Mouse (Mus musculus): ENCODE measurements at regions not wholly inside any gene's neighbourhood (a gene's known extent, or its start where the extent isn't known, plus 50 kb on each side); places are given as distances from the start of the nearest gene placed in this dataset.

GRCm38 (mm10) chr4:53210685-53211084, 51.0 kb upstream of the Abca1 start:
- Histone ChIP-seq H3K79me2 (ENCODE audit: control insufficient read depth, insufficient read depth) (no peaks in the 10 kb centered on the region), H3K79me3 (ENCODE audit: low read depth) (no peaks in the 10 kb centered on the region), H3K36me3 (ENCODE audit: control insufficient read depth, insufficient read depth) (no peaks in the 10 kb centered on the region), H3K4me3 (ENCODE audit: insufficient read depth, poor library complexity, severe bottlenecking) (no peak overlapping the region), H3ac (ENCODE audit: control insufficient read depth, insufficient read length, low read depth) (no peak overlapping the region), H3K27me3 (ENCODE audit: control insufficient read depth, insufficient read depth, insufficient read length) (no peaks in the 10 kb centered on the region)
- TF ChIP-seq CTCF (IDR thresholded peaks at IDR 0.05; ENCODE audit: control insufficient read depth, insufficient read depth, insufficient read length) (no peak), CEBPB (IDR thresholded peaks at IDR 0.05; ENCODE audit: low read depth) (no peak)
